Mouse (Mus musculus): ENCODE results near the gene Arsg. TPM values are rescaled to one million over a fixed set of nuclear protein-coding genes. Genes with fewer than 3 reads are reported as not detected.

The Arsg gene
- polyA plus RNA-seq, 1 experiment from 2014 or later: 9.9 TPM

GRCm38 (mm10) chr11:109460586-109460985 is 12.6 kb upstream of the Arsg start:
- Histone ChIP-seq H3K27me3 (ENCODE audit: insufficient read depth, low read length) (no peaks in the 10 kb centered on the region), H3K9me3 (replicated peaks; ENCODE audit: low read length) (no peaks in the 10 kb centered on the region), H3K4me2 (ENCODE audit: low read length) (no peak overlapping the region), H3K9ac (ENCODE audit: low read depth, low read length) (no peak overlapping the region), H3K4me3 (replicated peaks; ENCODE audit: low read depth, low read length) (no peak overlapping the region), H3K4me1 (replicated peaks; ENCODE audit: insufficient read depth, low read length) (no peaks in the 10 kb centered on the region), H3K36me3 (ENCODE audit: insufficient read depth, low read length) (no peaks in the 10 kb centered on the region), H3K27ac (no peak overlapping the region)
- peak; percentile 40 for DNase-seq (ENCODE audit: low spot score)
- no peak for TF ChIP-seq CTCF (IDR thresholded peaks at IDR 0.05; ENCODE audit: low read depth)
- ATAC-seq (replicated peaks; ENCODE audit: low FRiP score, low read depth): no peak
- WGBS: 66% methylated on average over 5 of the region's 5 CpGs

- ATAC-seq (replicated peaks; ENCODE audit: low FRiP score, low read depth): no peak
- no peak overlapping the region for H3K4me2 ChIP-seq (ENCODE audit: low read length)
- DNase-seq (ENCODE audit: low spot score): no peak
- H3K9me3 ChIP-seq (replicated peaks; ENCODE audit: low read length): no peaks in the 10 kb centered on the region
- H3K36me3 ChIP-seq (ENCODE audit: insufficient read depth, low read length): no peaks in the 10 kb centered on the region
- TF ChIP-seq CTCF (IDR thresholded peaks at IDR 0.05; ENCODE audit: low read depth): no peak
- H3K9ac ChIP-seq (ENCODE audit: low read depth, low read length): no peak overlapping the region
- H3K27ac ChIP-seq: no peak overlapping the region
- no peaks in the 10 kb centered on the region for H3K27me3 ChIP-seq (ENCODE audit: insufficient read depth, low read length)
- no peak overlapping the region for H3K4me3 ChIP-seq (replicated peaks; ENCODE audit: low read depth, low read length)
- 94% methylated on average over 4 of the region's 4 CpGs for WGBS
- H3K4me1 ChIP-seq (replicated peaks; ENCODE audit: insufficient read depth, low read length): no peaks in the 10 kb centered on the region
Observed at GRCm38 (mm10) chr11:109465068-109465467, 8.1 kb upstream of the Arsg start.

- Histone ChIP-seq H3K4me3 (replicated peaks; ENCODE audit: low read depth, low read length) (no peak overlapping the region), H3K9me3 (replicated peaks; ENCODE audit: low read length) (no peaks in the 10 kb centered on the region), H3K4me1 (replicated peaks; ENCODE audit: insufficient read depth, low read length) (no peaks in the 10 kb centered on the region; the same call in 1 of the 2 replicates), H3K27ac (no peak overlapping the region), H3K36me3 (ENCODE audit: insufficient read depth, low read length) (no peaks in the 10 kb centered on the region), H3K9ac (ENCODE audit: low read depth, low read length) (no peak overlapping the region), H3K27me3 (ENCODE audit: insufficient read depth, low read length) (no peaks in the 10 kb centered on the region), H3K4me2 (ENCODE audit: low read length) (no peak overlapping the region)
- DNase-seq (ENCODE audit: low spot score): no peak
- ATAC-seq (replicated peaks; ENCODE audit: low FRiP score, low read depth): no peak
- no peak for TF ChIP-seq CTCF (IDR thresholded peaks at IDR 0.05; ENCODE audit: low read depth)
- WGBS: 30% methylated on average over 8 of the region's 8 CpGs
Observed at GRCm38 (mm10) chr11:109466987-109467386, 6.2 kb upstream of the Arsg start.

GRCm38 (mm10) chr11:109468133-109468532 is 5.0 kb upstream of the Arsg start:
- ATAC-seq (replicated peaks; ENCODE audit: low FRiP score, low read depth) (no peak), DNase-seq (ENCODE audit: low spot score) (no peak)
- no peaks in the 10 kb centered on the region for H3K36me3 ChIP-seq (ENCODE audit: insufficient read depth, low read length)
- no peak overlapping the region for H3K4me3 ChIP-seq (replicated peaks; ENCODE audit: low read depth, low read length)
- no peaks in the 10 kb centered on the region for H3K9me3 ChIP-seq (replicated peaks; ENCODE audit: low read length)
- no peak overlapping the region for H3K27ac ChIP-seq
- no peak for TF ChIP-seq CTCF (IDR thresholded peaks at IDR 0.05; ENCODE audit: low read depth)
- no peak overlapping the region for H3K9ac ChIP-seq (ENCODE audit: low read depth, low read length)
- 79% methylated on average over 5 of the region's 5 CpGs for WGBS
- no peaks in the 10 kb centered on the region for H3K27me3 ChIP-seq (ENCODE audit: insufficient read depth, low read length)
- no peaks in the 10 kb centered on the region; the same call in 1 of the 2 replicates for H3K4me1 ChIP-seq (replicated peaks; ENCODE audit: insufficient read depth, low read length)
- H3K4me2 ChIP-seq (ENCODE audit: low read length): no peak overlapping the region

- no peak for ATAC-seq (replicated peaks; ENCODE audit: low FRiP score, low read depth)
- H3K4me2 ChIP-seq (ENCODE audit: low read length): no peak overlapping the region
- no peaks in the 10 kb centered on the region; the same call in 1 of the 2 replicates for H3K4me1 ChIP-seq (replicated peaks; ENCODE audit: insufficient read depth, low read length)
- no peak overlapping the region for H3K27ac ChIP-seq
- H3K36me3 ChIP-seq (ENCODE audit: insufficient read depth, low read length): no peaks in the 10 kb centered on the region
- WGBS: 55% methylated on average over 9 of the region's 9 CpGs
- H3K4me3 ChIP-seq (replicated peaks; ENCODE audit: low read depth, low read length): no peak overlapping the region
- no peak for TF ChIP-seq CTCF (IDR thresholded peaks at IDR 0.05; ENCODE audit: low read depth)
- H3K9ac ChIP-seq (ENCODE audit: low read depth, low read length): no peak overlapping the region
- no peaks in the 10 kb centered on the region for H3K27me3 ChIP-seq (ENCODE audit: insufficient read depth, low read length)
- no peak for DNase-seq (ENCODE audit: low spot score)
- H3K9me3 ChIP-seq (replicated peaks; ENCODE audit: low read length): no peaks in the 10 kb centered on the region
Observed at GRCm38 (mm10) chr11:109470170-109470569, 3.0 kb upstream of the Arsg start.

GRCm38 (mm10) chr11:109470921-109471861 is 2.0 kb upstream of the Arsg start:
- no peak overlapping the region for H3K9ac ChIP-seq (ENCODE audit: low read depth, low read length)
- H3K27ac ChIP-seq: no peak overlapping the region
- ATAC-seq (replicated peaks; ENCODE audit: low FRiP score, low read depth): no peak
- no peak for TF ChIP-seq CTCF (IDR thresholded peaks at IDR 0.05; ENCODE audit: low read depth)
- H3K27me3 ChIP-seq (ENCODE audit: insufficient read depth, low read length): no peaks in the 10 kb centered on the region
- no peaks in the 10 kb centered on the region for H3K9me3 ChIP-seq (replicated peaks; ENCODE audit: low read length)
- peak overlapping the region; percentile 81; the same call in 1 of the 2 replicates for H3K4me3 ChIP-seq (replicated peaks; ENCODE audit: low read depth, low read length)
- H3K4me2 ChIP-seq (ENCODE audit: low read length): peak overlapping the region; percentile 98
- H3K36me3 ChIP-seq (ENCODE audit: insufficient read depth, low read length): no peaks in the 10 kb centered on the region
- DNase-seq (ENCODE audit: low spot score): no peak
- 27% methylated on average over 15 of the region's 15 CpGs for WGBS
- H3K4me1 ChIP-seq (replicated peaks; ENCODE audit: insufficient read depth, low read length): no peaks in the 10 kb centered on the region; the same call in 1 of the 2 replicates
